Mouse (Mus musculus): ENCODE results near the gene Aarsd1. TPM values are rescaled to one million over a fixed set of nuclear protein-coding genes. Genes with fewer than 3 reads are reported as not detected.

The Aarsd1 gene
- total RNA-seq (2023) = 23.4 TPM

GRCm38 (mm10) chr11:101417101-101417855 is at the start of gene Aarsd1:
Gene Aarsd1 (minus strand): TSS chr11:101417615.

GRCm38 (mm10) chr11:101465869-101466551 is 48.6 kb upstream of the Aarsd1 start, which contains the start of gene Vat1:
Gene Vat1 (minus strand): TSS chr11:101466230.

DNA sequence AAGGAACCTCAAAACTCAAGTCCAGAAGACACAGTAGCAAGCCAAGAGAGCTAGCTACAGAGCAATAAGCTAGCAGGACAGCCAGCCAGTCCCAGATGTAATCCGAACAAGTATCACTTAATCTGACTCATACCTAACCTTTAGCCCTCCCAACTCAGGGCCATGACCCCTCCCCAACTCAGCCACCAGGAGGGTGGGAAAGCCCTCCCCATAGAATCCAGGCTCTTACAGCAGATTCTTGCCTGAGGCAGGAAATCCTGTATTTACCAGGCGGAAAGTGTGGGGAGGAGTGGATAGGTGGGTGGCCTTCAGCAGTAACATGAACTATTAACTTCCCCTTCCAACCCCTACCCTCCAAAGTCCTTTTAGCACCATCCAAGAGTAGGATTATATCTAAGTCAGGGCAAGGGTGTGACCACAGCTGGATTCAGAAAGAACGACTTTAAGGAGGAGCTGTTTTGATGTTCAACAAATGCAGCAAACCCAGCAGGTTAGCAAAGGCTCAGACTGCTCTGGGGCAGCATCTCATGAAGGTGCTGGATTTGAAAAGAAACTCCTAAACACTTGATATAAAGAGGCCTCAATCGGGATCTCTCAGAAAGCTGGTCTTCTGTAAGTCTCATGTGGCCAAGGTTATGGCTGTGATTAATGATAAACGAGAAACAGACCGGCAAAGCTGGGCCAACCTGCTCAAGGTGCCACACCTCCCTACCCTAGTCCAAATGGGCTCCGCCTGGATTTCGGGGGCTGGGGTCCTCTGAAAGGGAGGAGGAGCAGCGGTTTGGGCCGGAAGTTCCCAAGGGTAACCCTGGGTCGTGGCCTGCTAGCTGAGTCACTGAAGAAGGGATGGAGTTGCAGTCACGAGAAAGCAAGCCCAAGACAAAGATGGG is 47.0 kb upstream of the Aarsd1 start, which contains the start of gene Rnd2:
Gene Rnd2, plus strand, starts transcription at position 789 of the 890 bp plus-strand sequence.

DNA sequence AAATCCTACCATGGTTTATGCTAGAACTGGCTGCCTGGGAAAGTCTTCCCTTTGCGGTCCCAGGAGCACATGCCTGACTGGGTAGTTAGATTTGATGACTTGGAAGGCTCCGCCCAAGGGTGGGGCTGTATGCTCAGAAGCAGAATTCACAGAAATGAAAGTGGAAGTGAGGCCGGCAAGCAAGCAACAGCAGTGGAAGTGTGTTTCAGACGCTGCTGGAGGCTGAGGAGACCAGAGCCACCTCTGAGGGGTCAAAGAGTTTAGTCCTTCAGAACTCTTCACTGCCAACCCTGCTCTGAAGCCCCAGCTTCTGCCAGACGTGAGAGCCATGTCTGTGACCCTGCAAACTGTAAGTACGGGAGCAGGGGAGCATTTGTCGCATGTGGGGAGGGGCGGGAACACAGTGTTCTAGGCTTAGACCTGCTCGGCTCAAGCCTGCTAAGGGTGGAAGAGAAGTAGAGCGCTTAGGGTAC is 30.9 kb upstream of the Aarsd1 start, which contains the start of gene Ifi35:
Gene Ifi35, plus strand, starts transcription at position 134 of the 473 bp plus-strand sequence.

DNA sequence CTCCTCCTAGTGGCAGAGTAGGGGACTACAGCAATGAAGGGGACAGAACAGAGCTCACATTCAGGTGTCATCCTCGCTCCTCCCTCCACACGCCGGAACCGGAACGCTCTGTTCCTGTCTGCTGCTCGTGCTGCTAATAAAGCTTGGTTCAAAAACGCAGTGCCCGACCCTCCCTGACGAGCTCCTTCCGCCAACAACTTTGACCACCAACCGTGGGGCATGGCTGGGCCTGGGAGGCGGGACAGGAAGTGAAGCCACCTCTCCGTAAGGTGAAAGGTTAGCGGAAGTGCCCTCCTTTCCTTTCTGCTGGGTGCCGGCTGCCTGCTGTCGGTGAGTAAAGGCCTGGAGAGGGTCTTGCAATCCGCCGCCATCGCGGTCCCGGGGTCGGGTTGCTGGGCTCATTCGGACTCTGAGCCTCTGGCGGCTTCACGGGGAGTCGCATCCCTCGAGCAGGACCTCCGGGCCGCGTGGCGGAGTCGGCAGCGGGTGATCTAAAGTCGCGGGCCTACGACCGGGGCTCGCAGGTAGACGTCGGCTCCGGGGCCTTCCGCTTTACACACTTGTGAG is 24.8 kb upstream of the Aarsd1 start, which contains the start of gene Rpl27:
Gene Rpl27, plus strand, starts transcription at position 172 of the 567 bp plus-strand sequence.

GRCm38 (mm10) chr11:101424925-101425813 is 7.8 kb upstream of the Aarsd1 start, which contains the start of the genes Rundc1 and Ptges3l:
Gene Rundc1 (plus strand): TSS chr11:101425085.
Gene Ptges3l (minus strand): TSS chr11:101425333.

DNA sequence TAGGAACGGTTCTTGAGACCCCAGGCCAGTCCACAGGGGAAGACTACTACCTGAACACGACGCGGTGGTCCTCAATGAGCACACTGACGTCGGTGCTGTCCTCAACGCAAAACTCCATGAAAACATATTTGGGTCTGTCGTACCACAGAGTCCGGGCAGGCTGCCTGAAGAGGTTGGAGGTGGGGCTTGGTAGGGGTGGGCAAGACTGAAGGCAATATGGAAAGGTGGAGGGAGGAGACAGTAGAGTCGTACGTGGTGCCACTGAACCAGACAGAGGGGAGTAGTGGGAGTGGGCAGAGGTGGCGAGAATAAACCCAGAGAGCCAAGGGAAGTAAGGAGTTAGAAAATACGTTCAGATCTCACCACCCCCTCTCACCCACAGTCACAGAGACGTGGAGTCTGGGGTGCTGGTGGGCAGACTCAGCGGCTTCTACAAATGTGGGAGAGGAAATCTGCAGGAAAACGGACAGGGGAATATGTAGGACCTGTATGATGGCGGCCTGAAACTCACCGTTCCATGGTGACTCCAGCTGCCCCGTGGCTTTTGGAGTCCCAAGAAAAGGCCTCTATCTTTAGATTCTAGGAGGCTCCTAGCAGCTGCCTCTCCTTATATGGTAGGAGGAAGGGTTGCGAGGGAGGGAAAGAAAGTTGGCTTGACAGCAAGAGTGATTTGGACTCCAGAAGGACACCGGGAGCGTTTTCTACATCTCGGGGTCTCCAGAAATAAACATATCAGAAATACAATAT is 6.9 kb upstream of the Aarsd1 start, which contains the start of gene Gm27029:
Gene Gm27029, minus strand, starts transcription at position 692 of the 747 bp plus-strand sequence.

GRCm38 (mm10) chr11:101367326-101367935 is 50.0 kb downstream of the Aarsd1 start, which contains the start of gene G6pc:
Gene G6pc (plus strand): TSS chr11:101367561.

Other genes with a start within 250 kb of the Aarsd1 start
- not detected for gene Cntnap1, start 247.1 kb downstream of the Aarsd1 start, total RNA-seq (2023)
- 0.28 TPM for gene Plekhh3, start 246.3 kb downstream of the Aarsd1 start, total RNA-seq (2023)
- not detected for gene Ccr10, start 242.2 kb downstream of the Aarsd1 start, total RNA-seq (2023)
- gene Ezh1, start 191.2 kb downstream of the Aarsd1 start, total RNA-seq (2023) = 89.3 TPM
- 0.40 TPM for gene Ramp2, start 171.6 kb downstream of the Aarsd1 start, total RNA-seq (2023)
- 71.7 TPM for gene Vps25, start 163.9 kb downstream of the Aarsd1 start, total RNA-seq (2023)
- gene Wnk4, start 157.0 kb downstream of the Aarsd1 start, total RNA-seq (2023) = 2.8 TPM
- gene Cntd1, start 138.6 kb downstream of the Aarsd1 start, total RNA-seq (2023) = not detected
- 35.6 TPM for gene Coa3, start 138.5 kb downstream of the Aarsd1 start, total RNA-seq (2023)
- 196 TPM for gene Becn1, start 115.3 kb downstream of the Aarsd1 start, total RNA-seq (2023)
- 118 TPM for gene Psme3, start 101.4 kb downstream of the Aarsd1 start, total RNA-seq (2023)
- gene Aoc2, start 92.6 kb downstream of the Aarsd1 start, total RNA-seq (2023) = 24.1 TPM
- gene Aoc3, start 87.0 kb downstream of the Aarsd1 start, total RNA-seq (2023) = 1.2 TPM
- gene G6pc, start 50.1 kb downstream of the Aarsd1 start, total RNA-seq (2023) = not detected
- gene Gm27029, start 7.2 kb upstream of the Aarsd1 start, total RNA-seq (2023) = 2.0 TPM
- 23.9 TPM for gene Rundc1, start 7.5 kb upstream of the Aarsd1 start, total RNA-seq (2023)
- 7.1 TPM for gene Ptges3l, start 7.7 kb upstream of the Aarsd1 start, total RNA-seq (2023)
- 134 TPM for gene Rpl27, start 24.7 kb upstream of the Aarsd1 start, total RNA-seq (2023)
- 60.5 TPM for gene Ifi35, start 30.8 kb upstream of the Aarsd1 start, total RNA-seq (2023)
- gene Rnd2, start 47.4 kb upstream of the Aarsd1 start, total RNA-seq (2023) = not detected
- gene Vat1, start 48.6 kb upstream of the Aarsd1 start, total RNA-seq (2023) = 15.0 TPM
- gene Brca1, start 134.3 kb upstream of the Aarsd1 start, total RNA-seq (2023) = 2.5 TPM
- 132 TPM for gene Nbr1, start 134.5 kb upstream of the Aarsd1 start, total RNA-seq (2023)
- gene Tmem106a, start 164.6 kb upstream of the Aarsd1 start, total RNA-seq (2023) = 7.7 TPM
- gene Gm11634, start 181.6 kb upstream of the Aarsd1 start, total RNA-seq (2023) = not detected
- gene Rdm1, start 209.6 kb upstream of the Aarsd1 start, total RNA-seq (2023) = 33.6 TPM
- 4.0 TPM for gene Arl4d, start 247.9 kb upstream of the Aarsd1 start, total RNA-seq (2023)

All from CD8-positive naive resting alpha-beta T cell, adult 57 days (primary cell).